Mouse (Mus musculus) limb, embryonic 15.5 days (tissue): ENCODE data around the gene Plekha1. TPM values are rescaled to one million over a fixed set of nuclear protein-coding genes. Genes with fewer than 3 reads are reported as not detected.

Source experiments
- microRNA-seq: library from miRNA; unstranded; fragments of <30 nt; microRNA quantifications from one replicate; pipeline ENCODE4, GENCODE M21; 2016
- polyA plus RNA-seq: library from polyadenylated mRNA; unstranded; fragments of >200 nt; fragmentation: Nextera tagmentation; extraction: Ambion mirVana; gene quantifications from 2 replicates; pipeline ENCODE4 v1.2.1, GENCODE M21; 2015

The Plekha1 gene
- polyA plus RNA-seq, 1 experiment from 2014 or later = 55.0 TPM

Small RNAs within 50 kb of the gene (microRNA-seq; reads per million reads assigned to microRNA genes)
- gene Mir7061 = not detected

Other genes starting within 250 kb of the Plekha1 start
- 0.04 and 0.06 TPM in 2 replicates for gene Btbd16, start 91.7 kb upstream of the Plekha1 start, polyA plus RNA-seq
- 317 and 324 TPM in 2 replicates for gene Htra1, start 70.4 kb downstream of the Plekha1 start, polyA plus RNA-seq
- 0.03 and 0.04 TPM in 2 replicates for gene Dmbt1, start 166.3 kb downstream of the Plekha1 start, polyA plus RNA-seq